Comparison of ENCODE assay signal across 18 mouse cellular contexts in genomic region chr17:87639242-87639641, GRCm38 (mm10). TPM values are rescaled to one million over a fixed set of nuclear protein-coding genes. Genes with fewer than 3 reads are reported as not detected.
DNase-seq lines count a peak whose midpoint lies in the region; ATAC-seq and TF ChIP-seq lines count a peak whose summit lies in the region.
"Had no signal": no experiment of that assay in that cellular context is flagged by ENCODE, and none has a peak within 500 bp of the region (broad histone marks: within the 10 kb centered on the region; RNA-seq: fewer than 3 reads in every experiment).

No protein-coding gene starts in this region.

- TF ChIP-seq EP300 in CH12.LX (IDR thresholded peaks at IDR 0.05; ENCODE audit: low read length) = no peak; the same call in 1 of the 2 replicates

- no peak; the same call in 1 of the 2 replicates for TF ChIP-seq CTCF in kidney, postnatal 0 days (IDR thresholded peaks at IDR 0.05; ENCODE audit: low read depth)
- peak in 1 of 2 experiments; percentile 50; a peak in 2 of 4 replicates for TF ChIP-seq CTCF in CH12.LX (conservative IDR thresholded peaks at IDR 0.05 in 1 of 2, IDR thresholded peaks at IDR 0.05 in 1 of 2; ENCODE audit: low read depth in 2 of 2, low read length in 2 of 2)
- TF ChIP-seq CTCF in small intestine, adult 2 months (IDR thresholded peaks at IDR 0.05; ENCODE audit: extremely low read depth, insufficient read length, insufficient replicate concordance, low read depth, low read length) = no peak

- H3K36me3 ChIP-seq in kidney, postnatal 0 days (ENCODE audit: insufficient read depth, low read length) = no peaks in the 10 kb centered on the region
- no peaks in the 10 kb centered on the region for H3K36me3 ChIP-seq in CH12.LX (replicated peaks in 1 of 2; ENCODE audit: control insufficient read depth in 1 of 2, insufficient read depth in 1 of 2, low read length in 1 of 2)
- peaks cover 54% of the 10 kb centered on the region for H3K36me3 ChIP-seq in small intestine, adult 2 months (ENCODE audit: control insufficient read depth, insufficient read depth, low read length)

- no peak for ATAC-seq in kidney, postnatal 0 days (replicated peaks; ENCODE audit: low FRiP score, low read depth)
- ATAC-seq in granulocyte monocyte progenitor cell, adult 5-6 weeks (replicated peaks; ENCODE audit: poor library complexity, severe bottlenecking) = peak; percentile 75
- ATAC-seq: forebrain, embryonic 13.5 days; inflammation-experienced regulatory T-cells, adult 6 months had no signal

- no peak overlapping the region for H3K4me2 ChIP-seq in kidney, postnatal 0 days (ENCODE audit: low read length)
- H3K4me2 ChIP-seq in CH12.LX (ENCODE audit: insufficient read depth, low read depth, poor library complexity, severe bottlenecking) = no peak overlapping the region; the same call in 1 of the 2 replicates
- H3K4me2 ChIP-seq: forebrain, embryonic 13.5 days had no signal

- DNase-seq in kidney, postnatal 0 days (ENCODE audit: low spot score) = no peak
- DNase-seq in kidney, adult 8-10 months = no peak
- peak; percentile 45 for DNase-seq in CH12.LX (ENCODE audit: extremely low read depth)
- DNase-seq in thymus, postnatal 10 days (ENCODE audit: low spot score in 2 of 2) = no peak
- no peak for DNase-seq in gastrocnemius, postnatal 25 days
- DNase-seq in ovary, postnatal 36 days (ENCODE audit: low spot score) = no peak
- DNase-seq: adrenal gland, adult 2 months; cerebellum, adult 11 months; cerebellum, postnatal 36 days; heart, adult 18-20 months; lung, adult 2 months; right cerebral cortex, adult 18-20 months had no signal

- peak overlapping the region; percentile 50; the same call in 1 of the 2 replicates for H3K27ac ChIP-seq in kidney, postnatal 0 days
- no peak overlapping the region for H3K27ac ChIP-seq in CH12.LX (ENCODE audit: insufficient read depth, low read depth)
- peak overlapping the region; percentile 91 for H3K27ac ChIP-seq in small intestine, adult 2 months (ENCODE audit: insufficient read depth, low read depth, low read length)
- H3K27ac ChIP-seq: embryonic facial prominence, embryonic 10.5 days; forebrain, embryonic 13.5 days had no signal

- H3K4me1 ChIP-seq in kidney, postnatal 0 days (replicated peaks; ENCODE audit: insufficient read depth, low read length) = no peaks in the 10 kb centered on the region; the same call in 1 of the 2 replicates
- H3K4me1 ChIP-seq in CH12.LX (ENCODE audit: control insufficient read depth in 1 of 2, insufficient read depth in 2 of 2) = peaks cover 0 to 20% of the 10 kb centered on the region in 2 experiments; a peak in 2 of 4 replicates
- H3K4me1 ChIP-seq in small intestine, adult 2 months (ENCODE audit: control insufficient read depth, insufficient read depth, insufficient read length, low read length) = peaks cover 4% of the 10 kb centered on the region; the same call in 1 of the 2 replicates

- 66% methylated on average over 5 of the region's 5 CpGs for WGBS in kidney, postnatal 0 days
- WGBS in small intestine, adult 2 months = 18% methylated on average over 5 of the region's 5 CpGs

- dilution Hi-C loops in CH12.LX (cut with MboI; ENCODE audit: extremely low pct_ligation_motif_present, extremely low pct_unique_long_range_greater_than_20kb, low sequenced_read_pairs) = no loop called here

- TF ChIP-seq POLR2A in CH12.LX (IDR thresholded peaks at IDR 0.05; ENCODE audit: low read depth, low read length) = no peak
- no peak for TF ChIP-seq POLR2A in small intestine, adult 2 months (IDR thresholded peaks at IDR 0.05; ENCODE audit: low read depth, low read length)

- no peaks in the 10 kb centered on the region for H3K9me3 ChIP-seq in kidney, postnatal 0 days (replicated peaks; ENCODE audit: low read length)
- H3K9me3 ChIP-seq in CH12.LX (replicated peaks; ENCODE audit: low read length) = no peaks in the 10 kb centered on the region
- H3K9me3 ChIP-seq: forebrain, embryonic 13.5 days had no signal

- H3K9ac ChIP-seq in kidney, postnatal 0 days (ENCODE audit: low read depth, low read length) = no peak overlapping the region
- H3K9ac ChIP-seq in CH12.LX (ENCODE audit: insufficient read depth, low read depth) = no peak overlapping the region
- H3K9ac ChIP-seq: forebrain, embryonic 13.5 days had no signal

- peak; percentile 18 for TF ChIP-seq RAD21 in CH12.LX (IDR thresholded peaks at IDR 0.05; ENCODE audit: low read depth, low read length)

- H3K4me3 ChIP-seq in kidney, postnatal 0 days (replicated peaks; ENCODE audit: low read depth, low read length) = no peak overlapping the region
- H3K4me3 ChIP-seq in CH12.LX (replicated peaks in 1 of 3; ENCODE audit: low read depth in 2 of 3, low read length in 2 of 3, poor library complexity in 1 of 3) = no peak overlapping the region
- H3K4me3 ChIP-seq in small intestine, adult 2 months (ENCODE audit: low read depth, low read length) = peak overlapping the region; percentile 73
- H3K4me3 ChIP-seq: embryonic facial prominence, embryonic 10.5 days; forebrain, embryonic 13.5 days had no signal

- H3K27me3 ChIP-seq in kidney, postnatal 0 days (ENCODE audit: insufficient read depth, low read length) = no peaks in the 10 kb centered on the region
- peaks cover 41% of the 10 kb centered on the region for H3K27me3 ChIP-seq in CH12.LX (replicated peaks)
- no peaks in the 10 kb centered on the region for H3K27me3 ChIP-seq in small intestine, adult 2 months (ENCODE audit: control insufficient read depth, insufficient read depth, low read length)

- in situ Hi-C loops in CH12.LX (cut with MboI; ENCODE audit: low pct_ligation_motif_present, low pct_unique_long_range_greater_than_20kb, low sequenced_read_pairs) = no loop called here

- no peaks in the 10 kb centered on the region for H3K79me2 ChIP-seq in CH12.LX (replicated peaks; ENCODE audit: control insufficient read depth, extremely low read depth, insufficient read depth, poor library complexity, severe bottlenecking)

TF ChIP-seq in CH12.LX, 34 proteins besides CTCF, POLR2A, EP300 and RAD21:
- TF ChIP-seq MEF2A (IDR thresholded peaks at IDR 0.05; ENCODE audit: borderline replicate concordance, low read depth, low read length) = peak; percentile 9; the same call in 1 of the 2 replicates
- TF ChIP-seq IRF4 (IDR thresholded peaks at IDR 0.05; ENCODE audit: low read depth, low read length) = peak; percentile 86
- no peak for TF ChIP-seq NELFE (IDR thresholded peaks at IDR 0.05; ENCODE audit: low read depth, low read length)

RNA-seq across cellular contexts. Expression of gene Epcam, which starts 3.5 kb away (rescaled TPM):
- polyA plus RNA-seq in kidney, postnatal 0 days (2015; fragmentation: Nextera tagmentation; extraction: Ambion mirVana) = 409 and 412 TPM in 2 replicates
- 5.0 and 13.4 TPM in 2 replicates for total RNA-seq in CH12.LX (2012; rRNA removed)
- 1.4 and 1.9 TPM in 2 replicates for total RNA-seq in CH12.LX (2014; rRNA removed)
- polyA plus RNA-seq in CH12.LX (2012; ENCODE audit: insufficient read length, low read depth) = 1.9 TPM in 2 replicates
- not detected in 2 replicates for total RNA-seq in granulocyte monocyte progenitor cell, adult 5-6 weeks (2014; fragmentation: Nextera tagmentation)
- total RNA-seq in granulocyte monocyte progenitor cell, adult 5-6 weeks (2017) = 0.15 and 0.26 TPM in 2 replicates
- 511 and 1,756 TPM in 2 replicates for polyA plus RNA-seq in small intestine, adult 2 months (2012; rRNA removed)
- total RNA-seq in gastrocnemius, postnatal 25 days (2021) = not detected
- total RNA-seq: left cerebral cortex, postnatal 36 days had no signal
- polyA plus RNA-seq: adrenal gland, adult 2 months had no signal

RNA-seq across cellular contexts. Expression of gene Msh2, which starts 32.9 kb away (rescaled TPM):
- polyA plus RNA-seq in kidney, postnatal 0 days (2015; fragmentation: Nextera tagmentation; extraction: Ambion mirVana) = 58.1 and 66.0 TPM in 2 replicates
- total RNA-seq in CH12.LX (2012; rRNA removed) (34.8 and 37.0 TPM in 2 replicates), CH12.LX (2014; rRNA removed) (47.0 and 47.5 TPM in 2 replicates)
- 45.8 and 48.2 TPM in 2 replicates for polyA plus RNA-seq in CH12.LX (2012; ENCODE audit: insufficient read length, low read depth)
- 51.5 and 51.7 TPM in 2 replicates for total RNA-seq in granulocyte monocyte progenitor cell, adult 5-6 weeks (2014; fragmentation: Nextera tagmentation)
- 83.1 and 94.5 TPM in 2 replicates for total RNA-seq in granulocyte monocyte progenitor cell, adult 5-6 weeks (2017)
- polyA plus RNA-seq in small intestine, adult 2 months (2012; rRNA removed) = 1.4 and 2.5 TPM in 2 replicates
- total RNA-seq in gastrocnemius, postnatal 25 days (2021) = 1 to 10 TPM; 7.8 to 9.5 TPM
